Mouse (Mus musculus) neural tube, embryonic 10.5 days (tissue): ENCODE data around the gene Lpar6.

Experiments
- DNase-seq: peaks from one replicate; pipeline ENCODE4 v3.0.0-alpha.2; 2017; ENCODE audit warnings: low spot score; ENCODE audit errors: extremely low spot score

Lpar6 gene

GRCm38 (mm10) chr14:73237848-73238321 is at the start of gene Lpar6:
TSS of gene Lpar6 (plus strand) at chr14:73237895.
- DNase-seq = peak; percentile 83

GRCm38 (mm10) chr14:73199058-73199457 is 38.6 kb upstream of the Lpar6 start:
- DNase-seq = no peak

DNA sequence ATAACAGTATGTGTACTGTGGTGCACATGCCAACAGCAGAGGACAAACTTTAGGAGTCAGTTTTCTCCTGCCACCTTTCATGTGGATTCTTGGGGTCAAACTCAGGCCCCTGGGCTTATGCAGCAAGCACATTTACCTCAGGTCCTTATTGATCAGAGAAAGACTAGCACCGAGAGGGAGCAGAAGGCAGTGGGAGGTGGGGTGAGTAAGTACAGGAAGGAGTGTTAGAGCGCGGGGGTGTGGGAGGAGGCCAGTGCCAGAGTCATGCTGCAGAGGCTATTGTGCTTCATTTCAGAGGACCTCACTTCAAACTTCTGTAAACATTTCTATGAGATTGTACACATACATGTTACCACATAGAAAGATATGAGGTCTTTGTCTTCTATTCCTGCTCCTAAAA is 36.2 kb upstream of the Lpar6 start:
- no peak for DNase-seq

GRCm38 (mm10) chr14:73204016-73204415 is 33.7 kb upstream of the Lpar6 start:
- no peak for DNase-seq

DNA sequence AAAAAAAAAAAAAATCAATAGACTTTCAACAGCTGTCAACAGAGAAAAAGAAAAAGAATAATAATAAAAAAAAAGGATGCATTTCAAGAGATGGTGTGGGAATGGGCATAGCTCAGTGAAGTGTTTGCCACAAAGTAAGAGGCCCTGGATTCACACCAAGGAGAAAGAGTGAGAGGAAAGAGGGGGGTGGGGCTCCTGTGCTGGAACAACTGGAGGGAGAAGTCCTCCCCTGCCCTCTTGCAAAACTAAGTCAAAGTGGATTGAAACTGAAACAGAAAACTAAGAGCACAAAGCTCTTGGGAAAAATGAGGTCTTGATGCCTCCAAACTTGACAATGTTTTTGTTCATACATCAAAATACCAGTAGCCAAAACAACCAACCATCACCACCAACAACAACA is 28.4 kb upstream of the Lpar6 start:
- DNase-seq = no peak

GRCm38 (mm10) chr14:73210196-73210595 is 27.5 kb upstream of the Lpar6 start:
- DNase-seq = no peak

GRCm38 (mm10) chr14:73211477-73211876 is 26.2 kb upstream of the Lpar6 start:
- no peak for DNase-seq

DNA sequence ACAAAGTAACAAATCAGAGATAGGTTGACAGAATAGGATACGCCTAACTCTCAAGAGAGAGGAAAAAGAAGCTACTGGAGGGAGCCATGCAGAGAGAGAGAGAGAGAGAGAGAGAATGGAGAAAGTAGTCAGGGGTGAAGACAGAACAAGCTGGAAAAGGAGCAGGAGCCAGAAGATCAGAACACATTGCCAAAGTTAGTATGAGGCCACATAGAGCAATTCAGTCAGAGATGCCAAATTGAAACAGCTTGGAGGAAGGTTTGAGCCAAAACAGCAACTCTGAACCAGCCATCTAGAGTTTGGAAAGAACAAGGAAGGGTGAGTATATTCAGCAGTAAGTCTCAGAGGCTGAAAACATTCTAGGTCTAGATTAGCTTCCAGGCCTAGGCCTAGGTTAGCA is 20.6 kb upstream of the Lpar6 start:
- no peak for DNase-seq

- no peak for DNase-seq
These were observed 15.3 kb upstream of the Lpar6 start for GRCm38 (mm10) chr14:73222316-73222970.

DNA sequence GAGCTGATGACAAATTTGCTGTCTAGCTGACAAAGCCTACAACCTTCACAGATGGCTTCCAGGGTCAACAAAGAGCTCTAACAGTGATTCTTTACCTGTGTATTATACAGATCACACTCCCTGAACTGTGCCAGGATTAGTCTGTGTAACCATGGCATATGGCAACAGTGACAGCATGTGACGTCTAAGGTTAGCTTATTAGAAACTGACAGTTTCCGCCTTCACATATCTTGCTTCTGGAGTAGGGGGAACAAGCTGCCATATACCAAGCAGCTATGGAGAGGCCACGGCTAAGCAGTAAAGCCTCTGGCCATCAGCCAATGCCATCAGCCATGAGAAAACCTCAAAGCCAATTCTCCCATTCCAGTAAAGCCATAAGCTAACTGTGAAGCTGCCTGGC is 11.3 kb upstream of the Lpar6 start:
- DNase-seq = no peak

- DNase-seq = no peak
These were observed 10.8 kb upstream of the Lpar6 start for GRCm38 (mm10) chr14:73226849-73227248.

DNA sequence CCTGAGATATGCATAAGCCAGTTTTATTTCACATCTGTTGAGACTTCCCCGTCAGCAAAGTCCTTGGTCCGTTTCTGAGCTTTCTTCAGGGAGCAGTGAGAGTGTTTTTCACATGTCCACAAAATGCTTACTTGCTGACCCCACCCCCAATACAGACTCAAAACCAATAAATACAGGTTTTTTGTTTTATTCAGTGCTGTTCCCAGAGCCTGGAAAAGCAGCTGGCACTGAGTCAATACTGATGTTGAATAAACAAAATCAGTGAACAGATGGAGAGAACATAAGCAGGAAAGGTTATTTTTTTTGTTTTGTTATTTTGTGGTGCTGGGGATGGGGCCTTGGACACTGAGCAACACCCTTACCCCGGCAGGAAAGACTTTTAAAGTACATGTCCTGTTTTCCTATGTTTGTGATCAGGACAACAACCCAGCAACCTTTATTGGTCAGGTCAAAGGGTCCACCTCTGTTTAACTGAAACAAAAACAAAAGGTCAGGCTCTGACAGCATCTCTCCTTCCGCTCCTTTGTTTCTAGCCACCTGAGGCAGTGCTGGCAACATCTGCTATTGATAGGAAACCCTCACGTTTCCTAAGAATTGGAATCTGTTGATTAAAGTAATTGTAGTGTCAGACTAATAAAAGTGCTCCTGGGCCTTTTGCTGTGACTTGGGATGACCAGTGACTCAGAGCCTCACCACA is 6.3 kb upstream of the Lpar6 start:
- no peak for DNase-seq

DNA sequence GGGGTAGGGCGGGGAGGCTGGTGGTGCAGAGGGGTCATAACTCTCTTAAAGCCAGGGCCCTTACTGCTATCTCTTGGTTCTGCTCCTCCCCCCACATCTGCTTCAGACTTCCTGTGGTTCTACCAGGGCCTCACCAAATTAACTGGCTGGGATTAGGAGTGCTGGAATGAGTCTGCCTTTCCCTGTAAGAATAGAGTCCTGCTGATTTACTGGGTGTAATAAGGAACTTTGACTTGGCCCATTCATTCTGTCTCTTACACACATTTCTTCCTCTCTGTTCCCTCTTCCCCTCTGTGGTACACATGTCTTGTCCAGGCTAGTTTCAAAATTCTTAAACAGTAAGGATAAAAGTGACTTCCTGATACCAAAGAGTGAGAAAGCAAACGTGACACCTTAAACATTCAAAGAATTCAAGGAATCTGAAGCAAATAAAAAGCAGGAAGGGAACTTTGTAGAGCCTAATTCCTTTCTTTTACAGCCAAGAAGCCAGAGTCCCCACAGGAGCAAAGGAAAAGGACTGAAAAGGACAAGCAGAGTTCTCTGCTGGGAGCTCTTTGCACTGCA is 3.1 kb upstream of the Lpar6 start:
- DNase-seq = peak; percentile 33

DNA sequence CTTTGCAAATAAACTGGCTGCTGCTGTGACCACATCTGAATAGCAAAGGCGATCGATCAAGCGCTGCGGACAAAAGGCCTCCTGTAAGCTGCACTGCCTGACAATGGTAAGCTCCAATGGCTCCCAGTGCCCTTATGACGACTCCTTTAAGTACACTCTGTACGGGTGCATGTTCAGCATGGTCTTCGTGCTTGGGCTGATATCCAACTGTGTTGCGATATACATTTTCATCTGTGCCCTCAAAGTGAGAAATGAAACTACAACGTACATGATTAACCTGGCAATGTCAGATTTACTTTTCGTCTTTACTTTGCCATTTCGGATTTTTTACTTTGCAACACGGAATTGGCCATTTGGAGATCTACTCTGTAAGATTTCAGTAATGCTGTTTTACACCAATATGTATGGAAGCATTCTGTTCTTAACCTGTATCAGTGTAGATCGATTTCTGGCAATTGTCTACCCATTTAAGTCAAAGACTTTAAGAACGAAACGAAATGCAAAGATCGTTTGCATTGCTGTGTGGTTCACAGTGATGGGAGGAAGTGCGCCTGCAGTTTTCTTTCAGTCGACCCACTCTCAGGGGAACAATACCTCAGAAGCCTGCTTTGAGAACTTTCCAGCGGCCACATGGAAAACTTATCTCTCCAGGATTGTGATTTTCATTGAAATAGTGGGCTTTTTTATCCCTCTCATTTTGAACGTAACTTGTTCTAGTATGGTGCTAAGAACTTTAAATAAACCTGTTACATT is 979 bp downstream of the Lpar6 start:
- DNase-seq = peak; percentile 70

DNA sequence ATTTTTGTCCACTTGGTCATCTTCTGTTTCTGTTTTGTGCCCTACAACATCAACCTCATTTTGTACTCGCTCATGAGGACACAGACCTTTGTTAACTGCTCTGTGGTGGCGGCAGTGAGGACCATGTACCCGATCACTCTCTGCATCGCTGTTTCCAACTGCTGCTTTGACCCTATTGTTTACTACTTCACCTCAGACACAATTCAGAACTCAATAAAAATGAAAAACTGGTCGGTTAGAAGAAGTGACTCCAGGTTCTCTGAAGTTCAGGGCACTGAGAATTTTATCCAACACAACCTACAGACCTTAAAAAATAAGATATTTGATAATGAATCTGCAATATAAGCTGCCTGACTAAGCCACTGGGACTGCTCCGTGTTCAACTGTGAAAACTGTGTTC is 1.6 kb downstream of the Lpar6 start:
- peak; percentile 42 for DNase-seq

GRCm38 (mm10) chr14:73239857-73240256 is 2.2 kb downstream of the Lpar6 start:
- DNase-seq = no peak

DNA sequence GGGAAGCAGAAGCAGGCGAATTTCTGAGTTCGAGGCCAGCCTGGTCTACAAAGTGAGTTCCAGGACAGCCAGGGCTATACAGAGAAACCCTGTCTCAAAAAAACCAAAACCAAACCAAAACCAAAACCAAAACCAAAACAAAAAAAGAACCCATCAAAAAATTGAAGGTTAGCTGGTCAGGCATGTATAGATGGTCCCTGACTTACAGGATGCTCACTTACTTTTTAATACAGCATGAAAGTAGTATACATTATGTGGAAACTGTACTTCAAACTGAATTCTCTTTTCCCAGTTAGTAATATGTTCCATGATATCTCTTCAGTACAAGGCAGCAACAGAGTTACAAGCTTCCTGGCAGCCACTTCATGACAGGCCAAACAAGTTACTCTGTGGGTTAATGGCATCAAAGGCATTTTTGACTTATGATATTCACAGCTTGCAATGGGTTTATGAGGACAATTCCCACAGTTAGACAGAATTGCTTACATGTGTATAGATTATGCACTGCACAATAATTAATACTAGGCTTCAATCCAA is 6.4 kb downstream of the Lpar6 start:
- DNase-seq = no peak

DNA sequence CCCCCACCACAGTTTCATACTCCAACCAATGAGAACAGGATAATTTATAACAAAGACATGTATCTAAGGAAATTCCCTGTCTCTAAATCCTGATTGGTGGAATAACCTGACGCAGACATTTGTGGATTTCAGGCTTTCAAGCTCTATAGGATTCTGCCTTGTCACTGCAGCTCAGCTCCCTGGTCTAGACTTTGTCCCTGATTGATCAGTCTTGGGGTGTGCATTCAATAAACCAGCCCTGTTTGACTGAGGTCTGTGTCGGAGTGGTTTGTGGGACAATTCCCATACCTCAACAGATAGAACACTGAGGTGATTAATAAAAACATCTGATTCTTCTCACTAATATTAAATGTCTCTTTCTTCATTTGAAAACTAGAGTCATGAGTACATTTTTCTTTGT is 12.4 kb downstream of the Lpar6 start:
- DNase-seq = no peak

- no peak for DNase-seq
These were observed 14.6 kb downstream of the Lpar6 start for GRCm38 (mm10) chr14:73252276-73252675.

DNA sequence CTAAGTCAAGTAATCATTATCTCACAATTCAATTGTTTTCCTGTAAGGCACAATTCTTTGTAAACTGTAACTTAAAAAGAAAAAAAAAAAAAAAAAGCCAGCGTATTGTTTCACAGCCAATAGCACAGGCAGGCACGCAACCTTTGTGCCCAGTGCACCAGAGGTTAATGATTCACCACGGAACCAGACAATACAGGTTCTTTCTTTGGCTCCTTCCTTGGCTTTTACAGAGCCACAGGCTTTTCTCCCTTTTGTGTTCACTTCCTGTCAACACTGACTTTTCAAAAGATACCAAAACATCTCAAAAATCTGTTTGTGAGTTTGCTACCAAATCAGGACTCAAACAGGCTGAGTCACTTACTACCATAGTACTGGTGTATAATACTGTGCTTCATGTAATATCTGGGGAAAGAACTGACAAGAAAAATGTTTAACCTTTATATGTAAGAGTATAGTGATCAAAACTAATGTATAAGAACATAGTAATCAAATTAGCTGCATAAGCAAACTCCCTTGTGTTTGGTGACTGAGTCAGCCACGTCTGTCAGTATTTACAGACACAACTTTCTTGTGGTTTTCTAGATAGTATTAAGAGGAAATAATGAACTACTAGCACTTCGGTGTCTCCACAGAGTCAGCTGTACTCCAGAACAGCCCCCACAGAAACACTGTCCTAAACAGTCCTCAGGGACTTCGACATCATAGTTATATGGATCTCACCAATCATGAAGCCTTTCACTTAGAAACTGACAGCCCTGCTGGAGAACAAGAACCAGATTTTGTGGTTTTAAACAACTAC is 16.0 kb downstream of the Lpar6 start:
- no peak for DNase-seq

DNA sequence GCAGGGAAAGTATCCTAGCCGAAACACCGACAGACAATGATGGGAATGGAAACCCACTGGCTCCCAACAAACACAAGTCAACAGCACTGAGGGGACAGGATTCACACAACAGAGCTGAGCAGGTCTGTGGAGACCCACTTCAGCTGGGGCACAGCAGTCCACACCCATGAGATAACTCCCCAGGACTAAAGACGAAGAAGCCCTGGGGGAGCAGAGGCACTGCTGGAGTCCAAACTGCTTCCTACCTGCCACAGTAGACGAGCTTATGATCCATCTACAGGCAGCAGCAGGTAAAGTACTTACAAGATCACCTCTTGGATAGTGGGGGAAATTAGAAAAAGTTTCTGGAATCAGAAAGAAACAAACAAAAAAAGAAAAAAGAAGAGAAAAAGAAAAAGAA is 16.7 kb downstream of the Lpar6 start:
- DNase-seq = no peak
